Mouse (Mus musculus) olfactory bulb, adult 2 months (tissue): ENCODE measurements around the gene Obsl1.

ENCODE experiments used
- CTCF ChIP-seq: fragments of 200-500 bp; IDR thresholded peaks from 2 replicates; pipeline ENCODE4 v1.5.1; 2012; ENCODE audit warnings: low read depth, mild to moderate bottlenecking, low read length, moderate library complexity; ENCODE audit not compliant: insufficient read depth
- POLR2A ChIP-seq: fragments of 200-500 bp; IDR thresholded peaks from 2 replicates; pipeline ENCODE4 v1.6.1; 2012; ENCODE audit warnings: mild to moderate bottlenecking, low read depth, low read length, moderate library complexity; ENCODE audit not compliant: insufficient read depth

DNA sequence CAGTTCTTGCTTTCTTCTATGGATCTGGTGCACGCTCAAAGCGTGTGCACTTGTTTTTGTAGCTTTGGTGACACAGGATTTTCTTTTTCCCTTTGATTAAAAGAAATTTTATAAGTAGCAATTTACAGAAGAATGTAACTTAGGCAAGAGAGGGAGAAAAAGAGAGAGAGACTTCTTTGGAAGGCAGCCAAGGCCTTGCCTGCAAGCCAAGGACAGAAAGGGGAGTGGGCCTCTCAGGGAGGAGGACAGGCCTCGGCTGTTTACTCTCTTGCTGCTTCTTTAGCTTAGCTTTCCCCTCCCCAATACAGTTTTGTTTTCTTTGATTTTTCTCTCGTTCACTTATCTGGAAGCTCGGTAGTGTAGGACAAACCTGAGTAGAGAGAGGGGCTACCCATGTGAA is 13.3 kb upstream of the Obsl1 start:
- TF ChIP-seq CTCF, result no peak
- no peak for TF ChIP-seq POLR2A
